Mouse (Mus musculus) embryonic facial prominence, embryonic 12.5 days (tissue): ENCODE results near the gene Tekt4. TPM values are rescaled to one million over a fixed set of nuclear protein-coding genes. Genes with fewer than 3 reads are reported as not detected.
A peak's percentile ranks its signal among the peaks of the same experiment; 100 is the strongest.

Experiments
- ATAC-seq: fragments of 200-750 bp; cut with Nextera tagmentation; 2 replicates; pipeline ENCODE4 v1.8.0; 2017; ENCODE audit not compliant: insufficient number of reproducible peaks, insufficient read depth, low FRiP score, low TSS enrichment
- H3K27ac ChIP-seq: fragments of 300-500 bp; sonication (generic); 2 replicates; pipeline ENCODE4 v1.5.1; 2016; ENCODE audit warnings: mild to moderate bottlenecking
- H3K27me3 ChIP-seq: fragments of 300-500 bp; sonication (generic); 2 replicates; pipeline ENCODE4 v1.6.1; 2016; ENCODE audit warnings: mild to moderate bottlenecking, moderate library complexity
- H3K36me3 ChIP-seq: fragments of 300-500 bp; sonication (generic); 2 replicates; pipeline ENCODE4 v1.6.1; 2016; ENCODE audit warnings: mild to moderate bottlenecking
- H3K4me1 ChIP-seq: fragments of 300-500 bp; sonication (generic); 2 replicates; pipeline ENCODE4 v1.6.1; 2016
- H3K4me2 ChIP-seq: fragments of 300-500 bp; sonication (generic); replicated peaks from 2 replicates; pipeline ENCODE4 v1.6.1; 2016; ENCODE audit warnings: mild to moderate bottlenecking, moderate library complexity
- H3K4me3 ChIP-seq: fragments of 300-500 bp; sonication (generic); 2 replicates; pipeline ENCODE4 v1.5.1; 2016; ENCODE audit warnings: mild to moderate bottlenecking
- H3K9ac ChIP-seq: fragments of 300-500 bp; sonication (generic); 2 replicates; pipeline ENCODE4 v1.6.1; 2016; ENCODE audit warnings: mild to moderate bottlenecking, moderate library complexity
- H3K9me3 ChIP-seq: fragments of 300-500 bp; sonication (generic); 2 replicates; pipeline ENCODE4 v1.6.1; 2016; ENCODE audit warnings: mild to moderate bottlenecking, moderate library complexity
- WGBS: fragments of 180-500 bp; shearing (Covaris S2); methylation state at CpG from one replicate; pipeline ENCODE4 v1.1.7; 2016; 5-methylcytosine and 5-hydroxymethylcytosine counted together
- polyA plus RNA-seq: library from polyadenylated mRNA; unstranded; fragments of >200 nt; fragmentation: Nextera tagmentation; extraction: Ambion mirVana; gene quantifications from 2 replicates; pipeline ENCODE4 v1.2.1, GENCODE M21; 2016

The Tekt4 gene
- polyA plus RNA-seq, 1 experiment from 2014 or later: 0.13 TPM

DNA sequence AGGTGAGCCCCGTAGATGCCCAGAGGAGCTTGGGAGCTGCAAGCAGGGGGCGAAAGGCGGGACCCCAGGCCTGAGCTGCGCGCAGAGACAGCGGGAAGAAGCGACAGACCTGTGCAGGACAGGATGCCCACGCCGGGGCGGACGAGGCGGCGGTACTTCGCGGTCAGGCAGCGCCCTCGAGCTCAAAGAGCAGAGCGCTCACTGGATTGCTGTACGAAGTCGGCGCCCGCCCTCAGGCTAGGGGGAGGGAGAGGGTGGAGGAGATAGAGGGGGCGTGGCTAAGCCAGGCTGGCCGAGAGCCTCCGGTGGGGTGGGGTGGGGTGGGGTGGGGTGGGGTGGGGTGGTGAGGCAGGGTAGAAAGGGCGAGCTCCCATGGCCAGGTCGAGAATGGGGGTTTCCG, 42.6 kb downstream of the Tekt4 start, which contains the start of gene Sstr5:
Gene Sstr5 (minus strand): TSS at position 276 of the 400 bp plus-strand sequence.
- 3% methylated on average over 25 of the region's 28 CpGs for WGBS
- Histone ChIP-seq H3K9ac (peak within 1 kb of the TSS; percentile 36; the same call in 1 of the 2 replicates), H3K4me2 (peak within 1 kb of the TSS; percentile 59), H3K4me1 (peaks cover 7% of the 10 kb centered on the region), H3K9me3 (no peaks in the 10 kb centered on the region), H3K27me3 (peaks cover 43% of the 10 kb centered on the region), H3K27ac (no peak within 1 kb of the TSS), H3K36me3 (no peaks in the 10 kb centered on the region), H3K4me3 (peak within 1 kb of the TSS; percentile 38)
- ATAC-seq: no peak

DNA sequence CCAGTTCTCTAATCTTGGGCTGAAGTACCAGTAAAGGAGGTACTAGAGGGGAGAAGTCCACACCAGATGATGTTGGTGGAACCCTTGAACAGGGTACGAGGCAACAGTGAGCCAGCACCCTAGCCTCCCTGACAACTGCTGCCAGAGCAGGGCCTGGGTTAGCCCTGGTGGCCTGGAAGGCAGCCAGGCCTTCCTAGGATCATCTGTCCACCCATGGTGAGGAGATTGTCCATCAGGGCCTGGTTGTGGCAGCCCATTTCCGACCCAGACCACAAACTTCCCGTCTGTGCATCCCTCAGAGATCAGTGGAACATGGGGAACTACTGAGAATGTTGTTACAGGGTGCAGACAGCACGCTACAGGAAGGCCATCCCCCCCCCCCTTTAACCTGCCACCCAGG, 48.2 kb downstream of the Tekt4 start:
- no peaks in the 10 kb centered on the region for H3K9me3 ChIP-seq
- WGBS: 68% methylated on average over 4 of the region's 4 CpGs
- H3K36me3 ChIP-seq: no peaks in the 10 kb centered on the region

DNA sequence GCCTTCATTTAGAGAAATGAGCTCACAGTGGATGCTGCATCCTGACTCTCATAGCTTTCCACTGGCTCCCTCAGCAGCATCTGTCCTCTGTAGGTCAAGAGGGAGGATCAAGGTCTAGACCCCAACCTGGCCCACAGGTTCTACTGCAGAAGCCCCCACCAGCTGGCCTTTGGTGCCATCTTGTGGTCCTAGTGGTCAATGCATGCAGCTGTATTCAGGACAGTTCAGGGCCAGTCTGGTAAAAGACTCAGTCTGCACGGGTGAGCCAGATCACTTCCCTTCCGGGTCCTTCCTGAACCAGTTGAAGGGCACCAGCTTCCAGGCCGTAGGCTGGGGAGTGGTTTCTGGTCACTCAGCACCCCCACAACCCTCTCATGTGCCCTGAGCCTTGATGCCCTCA, 53.4 kb downstream of the Tekt4 start:
- H3K4me2 ChIP-seq: no peak overlapping the region
- 15% methylated on average over 3 of the region's 3 CpGs for WGBS
- H3K4me3 ChIP-seq: no peak overlapping the region
- no peak overlapping the region for H3K9ac ChIP-seq
- H3K36me3 ChIP-seq: no peaks in the 10 kb centered on the region
- no peak for ATAC-seq
- H3K9me3 ChIP-seq: no peaks in the 10 kb centered on the region
- no peak overlapping the region for H3K27ac ChIP-seq
- H3K4me1 ChIP-seq: no peaks in the 10 kb centered on the region
- H3K27me3 ChIP-seq: peaks cover 6% of the 10 kb centered on the region; the same call in 1 of the 2 replicates

More for the DNA sequence above, 48.2 kb downstream of the Tekt4 start:
- no peak overlapping the region for H3K4me3 ChIP-seq
- ATAC-seq: no peak
- H3K27me3 ChIP-seq: peaks cover 17% of the 10 kb centered on the region
- H3K9ac ChIP-seq: no peak overlapping the region
- H3K27ac ChIP-seq: no peak overlapping the region
- H3K4me1 ChIP-seq: no peaks in the 10 kb centered on the region
- no peak overlapping the region for H3K4me2 ChIP-seq

DNA sequence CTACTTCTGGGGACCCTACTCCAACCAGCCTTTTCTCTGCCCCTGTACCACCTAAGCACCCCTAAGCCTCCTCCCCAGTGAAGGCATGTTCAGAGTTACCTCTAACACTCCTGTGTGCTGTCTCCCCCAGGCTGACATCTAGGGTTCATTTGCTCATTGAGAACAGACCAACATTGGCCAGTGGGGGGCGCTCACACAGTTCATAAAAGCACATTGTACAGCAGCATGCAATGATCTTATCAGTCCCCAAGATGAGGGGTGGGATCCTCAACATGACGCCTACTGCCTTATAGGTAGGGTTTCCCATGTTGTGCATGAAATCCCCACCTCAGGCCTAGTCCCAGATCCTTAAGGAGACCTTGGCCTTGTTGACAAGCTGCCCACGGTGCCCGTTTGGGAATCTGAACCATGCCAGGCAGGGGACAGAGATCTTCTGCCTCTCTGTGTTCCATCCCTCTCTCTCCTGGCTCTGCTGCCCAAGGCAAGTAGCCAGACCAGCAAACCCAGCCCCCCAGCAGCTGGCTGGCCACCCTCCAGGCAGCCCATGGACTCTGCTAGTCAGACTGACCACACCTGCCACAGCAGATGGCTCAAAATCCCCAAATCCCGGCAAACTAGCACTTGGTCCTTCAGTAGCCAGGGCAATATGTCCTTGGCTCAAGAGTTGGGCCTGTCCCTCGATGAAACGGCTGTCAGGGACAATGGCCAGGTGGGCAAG, 54.6 kb downstream of the Tekt4 start:
- H3K4me1 ChIP-seq: no peaks in the 10 kb centered on the region

DNA sequence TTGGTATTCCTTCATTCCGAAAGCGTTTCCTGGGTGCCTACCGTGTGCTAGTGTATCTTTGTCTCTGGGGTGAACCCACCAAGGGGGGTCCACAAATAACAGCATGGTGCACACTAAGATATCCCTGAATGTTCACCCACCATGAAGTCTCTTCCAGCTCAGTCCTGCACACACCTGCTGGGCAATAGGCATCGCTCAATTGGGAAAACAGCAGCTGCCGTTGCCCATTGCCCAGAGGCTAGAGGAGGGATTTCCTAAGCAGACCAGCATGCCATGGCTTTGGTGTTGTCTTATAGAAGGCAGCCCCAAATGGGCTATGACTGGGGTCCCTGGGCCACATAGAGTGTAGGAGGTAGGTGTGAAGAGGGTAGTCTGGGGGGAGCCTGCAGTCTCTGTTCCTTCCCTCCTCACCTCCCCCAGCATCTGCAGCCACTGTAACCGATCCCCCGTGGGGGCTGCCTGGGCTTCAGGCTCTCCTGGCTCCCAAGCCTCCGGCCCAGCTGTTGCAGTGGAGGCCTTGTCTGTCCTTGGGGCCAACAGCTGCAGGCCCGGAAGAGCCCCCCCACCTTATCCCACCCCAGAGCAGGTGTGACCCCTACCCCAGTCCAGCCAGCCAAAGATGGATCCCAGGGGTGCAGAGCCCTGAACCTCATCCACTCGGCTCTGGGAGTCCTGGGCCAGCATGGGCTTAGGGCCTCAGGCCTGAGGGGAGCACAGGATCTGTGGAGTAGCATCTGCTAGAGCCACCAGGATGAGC, 55.8 kb downstream of the Tekt4 start:
- Histone ChIP-seq H3K4me2 (no peak overlapping the region), H3K27ac (no peak overlapping the region), H3K36me3 (no peaks in the 10 kb centered on the region), H3K4me3 (no peak overlapping the region), H3K4me1 (no peaks in the 10 kb centered on the region), H3K27me3 (peaks cover 6% of the 10 kb centered on the region; the same call in 1 of the 2 replicates), H3K9me3 (0 out of 2 replicates have a peak, but pooled peaks cover 5% of the 10 kb centered on the region), H3K9ac (no peak overlapping the region)
- ATAC-seq: 0 out of 2 replicates have a peak, but pooled peaks have one; percentile 18
- 71% methylated on average over 10 of the region's 10 CpGs for WGBS

More for the DNA sequence above, 54.6 kb downstream of the Tekt4 start:
- H3K4me2 ChIP-seq: no peak overlapping the region
- H3K9ac ChIP-seq: no peak overlapping the region
- no peak for ATAC-seq
- no peak overlapping the region for H3K27ac ChIP-seq
- H3K9me3 ChIP-seq: 0 out of 2 replicates have a peak, but pooled peaks cover under 1% of the 10 kb centered on the region
- no peaks in the 10 kb centered on the region for H3K36me3 ChIP-seq
- no peak overlapping the region for H3K4me3 ChIP-seq
- H3K27me3 ChIP-seq: peaks cover 6% of the 10 kb centered on the region; the same call in 1 of the 2 replicates
- WGBS: 62% methylated on average over 7 of the region's 7 CpGs

DNA sequence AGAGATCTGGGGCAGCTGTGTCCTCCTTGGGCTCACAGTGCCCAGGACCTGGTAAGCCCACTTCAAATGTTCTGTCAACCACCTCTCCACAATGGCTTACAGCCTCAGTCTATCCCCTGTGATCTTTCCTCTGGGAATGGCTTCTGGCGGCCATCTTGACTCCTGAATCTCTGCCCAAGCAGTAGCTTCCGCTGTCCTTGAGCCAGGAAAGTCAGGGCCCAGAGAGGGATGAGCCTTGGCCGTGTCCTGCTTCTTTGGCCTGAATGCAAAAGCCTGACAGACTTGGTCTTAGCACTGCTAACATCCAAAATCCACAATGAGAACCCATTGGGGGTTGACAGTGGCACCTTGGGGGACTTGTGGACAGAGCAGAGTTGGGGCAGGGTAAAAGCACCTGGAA, 57.5 kb downstream of the Tekt4 start:
- Histone ChIP-seq H3K27ac (no peak overlapping the region), H3K4me2 (no peak overlapping the region), H3K27me3 (no peaks in the 10 kb centered on the region), H3K9ac (no peak overlapping the region), H3K36me3 (no peaks in the 10 kb centered on the region), H3K9me3 (0 out of 2 replicates have a peak, but pooled peaks cover 5% of the 10 kb centered on the region), H3K4me3 (no peak overlapping the region), H3K4me1 (peaks cover 5% of the 10 kb centered on the region)
- 86% methylated on average over 3 of the region's 3 CpGs for WGBS
- no peak for ATAC-seq

DNA sequence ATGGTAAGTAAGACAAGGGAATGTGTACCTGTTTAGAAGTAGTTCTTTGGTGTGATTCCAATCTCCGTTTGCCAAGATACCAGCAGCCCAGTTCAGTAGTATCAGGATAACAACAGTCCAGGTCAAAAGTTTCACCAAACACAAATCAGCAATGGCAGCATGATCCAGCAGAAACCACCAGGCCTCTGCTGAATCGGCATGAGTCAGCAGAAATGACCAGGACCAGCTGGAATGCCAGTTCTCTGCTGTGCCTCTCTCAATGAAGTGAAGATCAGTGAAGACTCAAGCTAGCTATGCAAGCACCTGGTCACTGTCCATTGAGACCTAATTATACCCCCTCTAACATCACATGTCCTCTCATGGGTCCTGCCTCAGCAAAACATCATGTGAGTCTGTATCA, 59.6 kb downstream of the Tekt4 start:
- Histone ChIP-seq H3K4me2 (no peak overlapping the region), H3K27ac (no peak overlapping the region), H3K4me3 (no peak overlapping the region), H3K36me3 (no peaks in the 10 kb centered on the region), H3K27me3 (no peaks in the 10 kb centered on the region), H3K4me1 (peaks cover 5% of the 10 kb centered on the region), H3K9me3 (0 out of 2 replicates have a peak, but pooled peaks cover 5% of the 10 kb centered on the region), H3K9ac (no peak overlapping the region)
- 94% methylated on average over 2 of the region's 2 CpGs for whole genome bisulfite sequencing
- no peak for ATAC-seq

DNA sequence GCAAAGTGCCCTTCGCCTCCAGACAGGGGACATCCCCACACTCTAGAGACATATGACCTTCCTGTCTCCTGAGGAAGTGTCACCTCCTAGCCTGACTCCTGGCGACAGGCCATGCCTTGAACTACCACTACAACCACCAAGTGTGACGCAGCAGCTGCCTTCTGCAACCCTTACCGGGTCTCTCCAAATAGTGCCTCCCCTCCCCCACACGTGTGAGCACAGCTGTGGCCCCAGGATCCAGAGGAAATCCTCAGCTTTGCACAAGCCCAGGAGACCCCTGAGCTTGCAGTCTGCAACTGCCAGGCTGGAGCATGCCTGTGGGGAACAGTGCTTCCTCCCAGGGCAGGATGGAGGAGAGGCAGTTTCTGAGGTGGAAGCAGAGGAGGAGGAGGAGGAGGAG, 61.9 kb downstream of the Tekt4 start:
- H3K36me3 ChIP-seq: no peaks in the 10 kb centered on the region
- no peak for ATAC-seq
- 0 out of 2 replicates have a peak, but pooled peaks cover 5% of the 10 kb centered on the region for H3K9me3 ChIP-seq
- H3K4me2 ChIP-seq: no peak overlapping the region
- H3K4me1 ChIP-seq: peaks cover 18% of the 10 kb centered on the region
- H3K9ac ChIP-seq: no peak overlapping the region
- H3K27ac ChIP-seq: no peak overlapping the region
- H3K4me3 ChIP-seq: no peak overlapping the region
- WGBS: 40% methylated on average over 5 of the region's 5 CpGs
- no peaks in the 10 kb centered on the region for H3K27me3 ChIP-seq

DNA sequence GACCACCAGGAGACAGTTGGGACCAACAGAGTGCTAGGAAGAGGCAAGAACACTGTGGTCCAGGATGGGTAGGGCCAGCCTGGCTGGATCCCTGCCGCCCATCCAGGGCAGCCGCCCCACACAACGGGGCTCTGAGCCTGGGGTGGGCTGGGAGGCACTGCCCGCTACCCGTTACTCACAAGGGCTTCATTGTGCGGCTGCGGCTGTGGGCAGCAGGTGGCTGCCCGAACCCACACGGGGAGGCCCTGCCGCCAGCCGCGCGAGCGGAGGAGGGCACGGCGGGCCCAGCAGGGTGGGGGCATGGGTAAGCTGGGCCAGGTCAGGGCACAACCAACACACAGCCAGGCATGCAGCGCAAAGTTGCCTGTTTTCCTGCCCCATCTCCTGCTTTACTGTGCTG, 63.7 kb downstream of the Tekt4 start:
- H3K9me3 ChIP-seq: 0 out of 2 replicates have a peak, but pooled peaks cover 5% of the 10 kb centered on the region
- no peak overlapping the region for H3K27ac ChIP-seq
- no peak overlapping the region for H3K4me2 ChIP-seq
- H3K4me3 ChIP-seq: no peak overlapping the region
- H3K4me1 ChIP-seq: peaks cover 26% of the 10 kb centered on the region
- 78% methylated on average over 17 of the region's 17 CpGs for WGBS
- ATAC-seq: no peak
- H3K36me3 ChIP-seq: no peaks in the 10 kb centered on the region
- no peak overlapping the region for H3K9ac ChIP-seq
- no peaks in the 10 kb centered on the region for H3K27me3 ChIP-seq

DNA sequence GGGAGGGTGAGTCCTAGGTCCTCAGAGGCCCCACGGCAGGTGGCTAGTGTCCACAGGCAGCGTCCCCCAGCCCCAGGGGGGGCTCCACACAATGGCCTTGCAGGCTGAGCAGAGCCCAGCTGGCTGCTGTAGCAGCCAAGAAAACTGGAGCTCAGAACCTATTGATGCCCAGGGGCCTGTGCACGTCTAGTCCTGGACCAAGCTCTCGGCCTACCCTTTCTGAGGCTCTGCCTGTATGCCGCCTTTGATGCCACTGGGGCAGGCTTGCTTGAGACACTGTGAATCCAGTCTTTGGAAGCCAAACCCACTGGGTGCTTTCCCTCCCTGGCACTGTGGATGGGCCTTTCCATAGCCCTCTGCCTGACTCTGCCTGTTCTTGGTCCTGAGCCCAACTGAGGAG, 65.1 kb downstream of the Tekt4 start:
- Histone ChIP-seq H3K36me3 (no peaks in the 10 kb centered on the region), H3K4me3 (no peak overlapping the region), H3K4me1 (peaks cover 26% of the 10 kb centered on the region), H3K27me3 (no peaks in the 10 kb centered on the region), H3K9ac (no peak overlapping the region), H3K9me3 (no peaks in the 10 kb centered on the region), H3K27ac (no peak overlapping the region), H3K4me2 (no peak overlapping the region)
- no peak for ATAC-seq
- WGBS: 81% methylated on average over 5 of the region's 5 CpGs

DNA sequence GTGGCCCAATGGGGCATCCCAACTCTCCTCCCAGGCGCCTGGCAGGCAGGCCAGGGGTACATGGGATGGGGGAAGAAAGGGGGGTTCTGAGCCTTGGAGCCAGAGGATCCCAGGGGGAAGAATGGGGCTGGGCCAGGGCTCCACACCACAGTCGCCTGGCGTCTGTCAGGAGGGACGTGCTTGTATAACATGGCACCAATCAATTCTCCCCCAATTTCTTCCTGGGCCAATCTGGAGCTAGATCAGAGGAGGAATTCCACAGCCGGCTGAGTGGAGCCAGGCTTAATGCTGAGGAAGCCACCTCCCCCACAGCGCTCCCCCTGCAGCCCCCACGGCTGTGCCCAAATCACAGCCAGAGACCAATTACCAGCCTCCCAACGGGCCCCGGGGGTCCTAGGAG, 66.1 kb downstream of the Tekt4 start:
- H3K36me3 ChIP-seq: no peaks in the 10 kb centered on the region
- no peaks in the 10 kb centered on the region for H3K27me3 ChIP-seq
- H3K4me2 ChIP-seq: no peak overlapping the region
- peaks cover 26% of the 10 kb centered on the region for H3K4me1 ChIP-seq
- ATAC-seq: peak; percentile 55; the same call in 1 of the 2 replicates
- no peak overlapping the region for H3K9ac ChIP-seq
- no peaks in the 10 kb centered on the region for H3K9me3 ChIP-seq
- H3K4me3 ChIP-seq: no peak overlapping the region
- peak overlapping the region; percentile 71 for H3K27ac ChIP-seq
- WGBS: 24% methylated on average over 9 of the region's 9 CpGs
